Mouse (Mus musculus): ENCODE results near the gene Nelfa.

DNA sequence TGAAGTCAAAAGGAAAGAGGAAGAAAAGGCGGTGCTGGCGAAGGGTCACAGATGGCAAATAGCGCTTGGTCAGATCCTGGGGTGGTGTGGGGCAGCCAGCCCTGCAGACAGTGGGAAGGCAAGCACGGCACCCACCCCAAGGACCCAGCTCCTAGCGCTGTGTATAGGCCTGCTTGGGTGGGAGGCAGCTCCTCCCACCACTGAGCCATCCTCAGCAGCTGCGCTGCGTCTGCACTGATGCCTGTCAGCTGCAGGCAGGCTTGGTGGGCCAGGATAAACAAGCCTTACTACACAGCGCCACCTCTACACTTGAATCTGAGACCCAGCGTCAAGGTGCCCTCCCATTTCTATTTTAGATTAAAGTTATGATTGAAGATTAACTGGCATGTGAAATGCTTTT is 41.1 kb downstream of the Nelfa start:
- TF ChIP-seq CTCF (IDR thresholded peaks at IDR 0.05; ENCODE audit: extremely low read depth, insufficient read depth, low read length): no peak
- TF ChIP-seq POLR2A (IDR thresholded peaks at IDR 0.05; ENCODE audit: extremely low read depth, insufficient read depth, low read length): 0 out of 2 replicates have a peak, but pooled peaks have one; percentile 12

Measured in cortical plate, adult 2 months (tissue).